Mouse (Mus musculus): ENCODE results near the gene Lrmp.

Gene Lrmp

GRCm38 (mm10) chr6:145139776-145140475 is 24.5 kb downstream of the Lrmp start:
- no peak for DNase-seq

GRCm38 (mm10) chr6:145140706-145141105 is 25.3 kb downstream of the Lrmp start:
- no peak for DNase-seq

GRCm38 (mm10) chr6:145141827-145142226 is 26.4 kb downstream of the Lrmp start:
- no peak for DNase-seq

- no peak for DNase-seq
These were observed 29.7 kb downstream of the Lrmp start for GRCm38 (mm10) chr6:145145173-145145572.

GRCm38 (mm10) chr6:145147716-145148115 is 32.3 kb downstream of the Lrmp start:
- no peak for DNase-seq

- no peak for DNase-seq
These were observed 33.6 kb downstream of the Lrmp start for GRCm38 (mm10) chr6:145149054-145149453.

GRCm38 (mm10) chr6:145158619-145159018 is 43.2 kb downstream of the Lrmp start:
- DNase-seq, result no peak

- DNase-seq, result no peak
These were observed 45.1 kb downstream of the Lrmp start for GRCm38 (mm10) chr6:145160581-145160980.

GRCm38 (mm10) chr6:145171892-145172606 is 56.6 kb downstream of the Lrmp start:
- DNase-seq, result no peak

- no peak for DNase-seq
These were observed 58.3 kb downstream of the Lrmp start for GRCm38 (mm10) chr6:145173781-145174191.

GRCm38 (mm10) chr6:145175571-145175981 is 60.1 kb downstream of the Lrmp start:
- no peak for DNase-seq

GRCm38 (mm10) chr6:145176474-145176873 is 61.0 kb downstream of the Lrmp start:
- no peak for DNase-seq

GRCm38 (mm10) chr6:145179665-145180064 is 64.2 kb downstream of the Lrmp start:
- no peak for DNase-seq

- DNase-seq, result no peak
These were observed 66.6 kb downstream of the Lrmp start for GRCm38 (mm10) chr6:145182044-145182443.

GRCm38 (mm10) chr6:145186096-145186495 is 70.6 kb downstream of the Lrmp start:
- no peak for DNase-seq

- DNase-seq, result peak; percentile 17
These were observed 71.9 kb downstream of the Lrmp start for GRCm38 (mm10) chr6:145187093-145188088.

GRCm38 (mm10) chr6:145193038-145193437 is 77.6 kb downstream of the Lrmp start:
- no peak for DNase-seq

- no peak for DNase-seq
These were observed 78.0 kb downstream of the Lrmp start for GRCm38 (mm10) chr6:145193446-145193845.

GRCm38 (mm10) chr6:145197949-145198686 is 82.7 kb downstream of the Lrmp start:
- DNase-seq, result no peak

- DNase-seq, result no peak
These were observed 87.1 kb downstream of the Lrmp start for GRCm38 (mm10) chr6:145202432-145203125.

- DNase-seq, result no peak
These were observed 89.0 kb downstream of the Lrmp start for GRCm38 (mm10) chr6:145204440-145204839.

- DNase-seq, result no peak
These were observed 89.7 kb downstream of the Lrmp start for GRCm38 (mm10) chr6:145205142-145205541.

Data from cerebellum, adult 11 months (tissue).